Mouse (Mus musculus): ENCODE data around the gene Cd151. TPM values are rescaled to one million over a fixed set of nuclear protein-coding genes. Genes with fewer than 3 reads are reported as not detected.

Cd151 gene
- polyA plus RNA-seq (2012): 19.8 and 21.9 TPM in 2 replicates

GRCm38 (mm10) chr7:141467230-141468030, at the start of gene Cd151:
TSS of gene Cd151 (plus strand) at chr7:141467392.

DNA sequence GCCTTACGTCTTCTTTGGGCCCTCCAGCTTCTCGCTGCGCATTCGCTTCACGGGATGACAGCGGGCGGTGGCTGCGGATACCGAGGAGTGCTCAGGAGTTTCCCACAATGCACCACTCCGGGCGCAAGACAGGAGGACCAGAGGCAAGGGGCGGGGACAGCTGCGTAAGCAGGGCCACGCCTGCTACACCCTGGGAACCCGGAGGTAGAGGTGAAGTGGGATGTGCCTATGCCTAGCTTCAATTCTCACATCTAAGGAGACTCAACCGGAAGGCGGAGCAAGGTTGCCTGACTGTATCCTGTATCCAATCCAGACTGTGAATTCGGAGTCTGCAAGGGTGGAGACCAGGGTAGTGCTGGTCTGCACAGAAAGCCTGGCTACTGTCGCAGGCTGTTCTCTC, 37.9 kb upstream of the Cd151 start, which contains the start of gene Cend1:
Gene Cend1 (minus strand): TSS at position 182 of the 400 bp plus-strand sequence.

GRCm38 (mm10) chr7:141437178-141438120, 29.7 kb upstream of the Cd151 start, which contains the start of gene Slc25a22:
TSS of gene Slc25a22 (minus strand) at chr7:141437892.

DNA sequence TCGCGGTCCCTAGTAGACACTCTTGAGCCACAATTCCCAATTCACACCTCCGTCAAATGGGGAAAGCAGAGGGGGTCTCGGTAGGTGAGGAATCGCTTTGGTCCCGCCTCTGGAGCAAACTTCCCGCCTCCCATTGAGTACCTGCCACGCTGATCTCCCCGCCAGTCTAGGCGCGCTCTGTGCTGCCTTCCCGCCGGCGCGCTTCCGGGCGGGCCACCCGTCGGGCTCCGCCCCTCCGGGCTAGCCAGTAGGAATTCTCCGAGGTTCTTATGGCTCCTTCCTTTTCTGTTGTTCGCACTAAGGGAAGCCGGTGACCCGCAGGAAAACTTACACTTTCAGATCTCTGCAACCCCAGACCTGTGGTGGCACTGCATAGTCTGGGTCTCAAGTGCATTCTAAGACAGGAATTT, 23.4 kb upstream of the Cd151 start, which contains the start of gene Pidd1:
Gene Pidd1 (minus strand): TSS at position 198 of the 410 bp plus-strand sequence.

GRCm38 (mm10) chr7:141447110-141447991, 19.8 kb upstream of the Cd151 start, which contains the start of gene Rplp2:
TSS of gene Rplp2 (plus strand) at chr7:141447370.

DNA sequence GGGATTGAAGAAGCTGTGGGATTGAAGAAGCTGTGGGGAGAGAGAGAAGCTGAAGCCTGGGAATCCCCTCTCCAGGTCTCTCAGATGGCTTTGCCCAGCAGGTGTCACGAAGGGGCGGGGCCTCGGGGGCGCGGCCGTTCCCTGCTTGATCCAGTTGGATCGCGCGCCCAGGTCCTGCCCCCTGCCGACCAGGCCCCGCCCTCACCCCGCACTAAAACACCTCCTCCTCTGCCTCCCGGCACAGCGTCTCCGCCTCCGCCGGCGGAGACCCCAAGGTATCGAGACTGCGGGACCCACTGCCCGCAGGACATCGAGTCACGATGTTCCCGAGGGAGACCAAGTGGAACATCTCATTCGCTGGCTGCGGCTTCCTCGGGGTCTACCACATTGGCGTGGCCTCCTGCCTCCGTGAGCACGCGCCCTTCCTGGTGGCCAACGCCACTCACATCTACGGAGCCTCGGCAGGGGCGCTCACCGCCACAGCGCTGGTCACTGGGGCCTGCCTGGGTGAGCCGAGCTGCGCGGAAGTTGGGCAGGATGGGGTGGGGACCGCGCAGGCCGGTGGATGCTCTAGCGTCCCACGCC, 12.1 kb upstream of the Cd151 start, which contains the start of gene Pnpla2:
Gene Pnpla2 (plus strand): TSS at position 232 of the 585 bp plus-strand sequence.

DNA sequence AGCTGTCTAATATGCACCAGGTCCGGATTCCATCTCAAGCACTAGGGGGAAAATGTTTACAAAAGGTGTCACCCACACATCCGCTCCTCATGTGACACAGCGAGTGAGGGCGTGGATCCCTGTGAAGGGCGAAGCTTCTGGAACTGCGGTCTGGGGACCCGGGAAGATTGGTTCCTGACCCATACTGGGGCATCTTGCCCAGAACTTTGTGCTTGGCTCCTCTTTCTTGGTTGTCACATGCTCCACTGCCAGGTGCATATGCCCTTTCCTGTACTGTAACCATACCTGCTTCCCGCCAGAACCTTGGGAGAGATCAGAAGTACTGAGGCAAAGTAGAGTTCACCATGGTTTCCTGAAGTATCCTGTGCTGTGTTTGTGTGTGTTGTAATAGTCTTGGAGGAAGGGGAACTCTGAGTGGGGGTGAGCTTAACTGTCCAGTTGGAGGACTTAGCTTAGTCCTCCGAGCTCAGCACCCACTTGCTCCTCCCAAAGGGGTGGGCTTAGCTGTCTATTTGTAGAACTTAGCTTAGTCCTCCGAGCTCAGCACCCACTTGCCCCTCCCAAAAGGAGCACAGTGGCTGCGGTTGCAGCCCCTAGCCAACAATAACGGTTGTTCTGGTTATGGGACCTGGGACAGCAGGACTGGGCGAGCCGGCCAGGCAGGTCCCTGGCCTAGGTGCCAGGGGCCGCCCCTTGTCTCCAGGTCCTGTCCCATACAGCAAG, 6.6 kb upstream of the Cd151 start, which contains the start of gene Cracr2b:
Gene Cracr2b (plus strand): TSS at position 704 of the 723 bp plus-strand sequence.

DNA sequence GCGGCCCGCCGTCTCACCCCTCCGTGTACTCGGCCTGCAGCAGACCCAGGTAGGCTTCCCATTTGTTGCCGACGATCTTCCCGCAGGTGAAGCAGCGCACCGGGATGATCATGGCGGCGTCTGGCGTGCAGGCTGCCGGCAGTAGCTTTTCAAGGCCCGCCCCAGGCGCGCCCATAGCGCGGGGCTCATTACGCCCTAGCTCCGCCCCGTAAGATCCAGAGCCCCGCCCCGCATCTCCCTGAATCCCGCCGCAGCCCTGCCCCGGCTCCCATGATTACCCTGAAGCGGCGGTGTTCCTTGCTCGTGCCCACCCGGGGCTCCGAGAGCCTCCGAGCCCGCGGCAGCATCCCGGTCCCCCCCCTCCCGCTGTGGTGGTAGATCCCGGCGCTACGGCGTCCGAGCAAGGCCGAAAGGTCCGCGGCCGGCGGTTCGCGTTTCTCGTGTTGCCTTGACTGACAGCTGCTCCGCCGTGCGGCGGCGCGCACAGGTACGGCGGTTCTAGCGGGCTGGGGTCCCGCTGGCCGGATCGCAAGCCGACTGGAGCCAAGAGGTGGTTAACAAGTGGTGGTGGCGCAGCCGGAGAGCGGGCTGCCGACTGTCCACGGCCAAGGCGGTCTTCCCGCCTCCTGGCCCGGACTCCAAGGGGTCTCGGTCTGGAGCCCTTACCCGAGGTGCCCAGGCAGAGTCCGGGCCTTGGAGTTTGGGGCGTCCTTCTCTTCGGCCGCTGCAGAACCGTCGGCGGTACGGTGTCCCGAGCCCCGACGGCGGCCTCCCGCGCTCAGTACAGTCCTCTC, 8.0 kb downstream of the Cd151 start, which contains the start of the genes Polr2l and Tspan4:
Gene Polr2l (minus strand): TSS at position 122 of the 794 bp plus-strand sequence.
Gene Tspan4 (plus strand): TSS at position 230 of the 794 bp plus-strand sequence.

Other genes starting within 250 kb of the Cd151 start
- gene Phrf1, start 238.6 kb upstream of the Cd151 start, polyA plus RNA-seq (2012): 130 and 156 TPM in 2 replicates
- 47.5 and 78.3 TPM in 2 replicates for gene Irf7, start 200.9 kb upstream of the Cd151 start, polyA plus RNA-seq (2012)
- 0.04 TPM in 1 of 2 replicates, not detected in the other for gene Cdhr5, start 190.6 kb upstream of the Cd151 start, polyA plus RNA-seq (2012)
- not detected in 2 replicates for gene Sct, start 188.3 kb upstream of the Cd151 start, polyA plus RNA-seq (2012)
- gene Drd4, start 175.4 kb upstream of the Cd151 start, polyA plus RNA-seq (2012): 0.03 TPM in 1 of 2 replicates, not detected in the other
- gene Deaf1, start 139.7 kb upstream of the Cd151 start, polyA plus RNA-seq (2012): 77.8 and 93.7 TPM in 2 replicates
- 11.4 and 11.9 TPM in 2 replicates for gene Tmem80, start 139.7 kb upstream of the Cd151 start, polyA plus RNA-seq (2012)
- 0.39 and 1.3 TPM in 2 replicates for gene Eps8l2, start 128.5 kb upstream of the Cd151 start, polyA plus RNA-seq (2012)
- 342 and 397 TPM in 2 replicates for gene Taldo1, start 75.2 kb upstream of the Cd151 start, polyA plus RNA-seq (2012)
- gene Gatd1, start 53.3 kb upstream of the Cd151 start, polyA plus RNA-seq (2012): 8.0 and 12.4 TPM in 2 replicates
- not detected in 2 replicates for gene Cend1, start 37.9 kb upstream of the Cd151 start, polyA plus RNA-seq (2012)
- 79.5 and 83.9 TPM in 2 replicates for gene Slc25a22, start 29.5 kb upstream of the Cd151 start, polyA plus RNA-seq (2012)
- gene Pidd1, start 23.4 kb upstream of the Cd151 start, polyA plus RNA-seq (2012): 53.9 and 66.7 TPM in 2 replicates
- gene Rplp2, start 20.0 kb upstream of the Cd151 start, polyA plus RNA-seq (2012): 8,310 and 8,668 TPM in 2 replicates
- 168 and 188 TPM in 2 replicates for gene Pnpla2, start 12.2 kb upstream of the Cd151 start, polyA plus RNA-seq (2012)
- gene Cracr2b, start 6.3 kb upstream of the Cd151 start, polyA plus RNA-seq (2012): 20.9 and 46.2 TPM in 2 replicates
- 70.2 and 83.1 TPM in 2 replicates for gene Polr2l, start 7.7 kb downstream of the Cd151 start, polyA plus RNA-seq (2012)
- 27.3 and 28.2 TPM in 2 replicates for gene Tspan4, start 7.8 kb downstream of the Cd151 start, polyA plus RNA-seq (2012)
- 17.8 and 29.0 TPM in 2 replicates for gene Chid1, start 72.5 kb downstream of the Cd151 start, polyA plus RNA-seq (2012)
- gene Ap2a2, start 94.8 kb downstream of the Cd151 start, polyA plus RNA-seq (2012): 25.0 and 25.3 TPM in 2 replicates
- 0.06 and 0.26 TPM in 2 replicates for gene Muc6, start 187.9 kb downstream of the Cd151 start, polyA plus RNA-seq (2012)
- 0.10 TPM in 1 of 2 replicates, not detected in the other for gene Muc2, start 222.9 kb downstream of the Cd151 start, polyA plus RNA-seq (2012)